Mouse (Mus musculus) heart, embryonic 14.5 days (tissue): ENCODE measurements at regions not wholly inside any gene's neighbourhood (a gene's known extent, or its start where the extent isn't known, plus 50 kb on each side); places are given as distances from the start of the nearest gene placed in this dataset.

Experiments
- ATAC-seq: fragments of 200-750 bp; cut with Nextera tagmentation; 2 replicates; pipeline ENCODE4 v1.8.0; 2017; ENCODE audit warnings: low read depth, moderate TSS enrichment; ENCODE audit not compliant: insufficient number of reproducible peaks, insufficient read depth, low FRiP score
- H3K27ac ChIP-seq, 2 experiments: fragments of 200-500 bp in 1 of 2; fragments of 300-500 bp in 1 of 2; sonication (generic) in 1 of 2; replicated peaks in 1 of 2; 2 replicates each; pipeline ENCODE4 v1.5.1; 2012 to 2014; ENCODE audit warnings: low read depth in 2 of 2, low read length in 2 of 2, control low read depth in 1 of 2, mild to moderate bottlenecking in 1 of 2, mixed read lengths in 1 of 2; ENCODE audit not compliant: control insufficient read depth in 1 of 2, insufficient read depth in 1 of 2
- H3K27me3 ChIP-seq: fragments of 300-500 bp; sonication (generic); 2 replicates; pipeline ENCODE4 v1.6.1; 2014; ENCODE audit warnings: mild to moderate bottlenecking, low read length, control low read depth; ENCODE audit not compliant: control insufficient read depth, insufficient read depth
- H3K36me3 ChIP-seq: fragments of 300-500 bp; sonication (generic); 2 replicates; pipeline ENCODE4 v1.6.1; 2014; ENCODE audit warnings: mild to moderate bottlenecking, control low read depth, low read length, mixed read lengths; ENCODE audit not compliant: control insufficient read depth, insufficient read depth
- H3K4me1 ChIP-seq, 2 experiments: fragments of 200-500 bp in 1 of 2; fragments of 300-500 bp in 1 of 2; sonication (generic) in 1 of 2; 2 replicates each; pipeline ENCODE4 v1.6.1; 2012 to 2014; ENCODE audit warnings: low read length in 2 of 2, control low read depth in 1 of 2, mixed read lengths in 1 of 2; ENCODE audit not compliant: control insufficient read depth in 2 of 2, insufficient read depth in 2 of 2
- H3K4me2 ChIP-seq: fragments of 300-500 bp; sonication (generic); 2 replicates; pipeline ENCODE4 v1.6.1; 2014; ENCODE audit warnings: mild to moderate bottlenecking, low read length
- H3K4me3 ChIP-seq, 2 experiments: fragments of 200-500 bp in 1 of 2; fragments of 300-500 bp in 1 of 2; sonication (generic) in 1 of 2; 2 replicates each; pipeline ENCODE4 v1.5.1; 2012 to 2014; ENCODE audit warnings: low read length in 2 of 2, mild to moderate bottlenecking in 2 of 2, control low read depth in 1 of 2, low read depth in 1 of 2, moderate library complexity in 1 of 2; ENCODE audit not compliant: control insufficient read depth in 1 of 2, insufficient read depth in 1 of 2
- H3K9ac ChIP-seq: fragments of 300-500 bp; sonication (generic); 2 replicates; pipeline ENCODE4 v1.6.1; 2014; ENCODE audit warnings: mild to moderate bottlenecking, low read length
- H3K9me3 ChIP-seq: fragments of 300-500 bp; sonication (generic); 2 replicates; pipeline ENCODE4 v1.6.1; 2016; ENCODE audit warnings: low read length, control low read depth; ENCODE audit not compliant: control insufficient read depth
- WGBS: fragments of 180-500 bp; shearing (Covaris S2); extraction: QIAGEN DNeasy Blood & Tissue Kit; methylation state at CpG from one replicate; pipeline ENCODE4 v1.1.7; 2014; 5-methylcytosine and 5-hydroxymethylcytosine counted together

DNA sequence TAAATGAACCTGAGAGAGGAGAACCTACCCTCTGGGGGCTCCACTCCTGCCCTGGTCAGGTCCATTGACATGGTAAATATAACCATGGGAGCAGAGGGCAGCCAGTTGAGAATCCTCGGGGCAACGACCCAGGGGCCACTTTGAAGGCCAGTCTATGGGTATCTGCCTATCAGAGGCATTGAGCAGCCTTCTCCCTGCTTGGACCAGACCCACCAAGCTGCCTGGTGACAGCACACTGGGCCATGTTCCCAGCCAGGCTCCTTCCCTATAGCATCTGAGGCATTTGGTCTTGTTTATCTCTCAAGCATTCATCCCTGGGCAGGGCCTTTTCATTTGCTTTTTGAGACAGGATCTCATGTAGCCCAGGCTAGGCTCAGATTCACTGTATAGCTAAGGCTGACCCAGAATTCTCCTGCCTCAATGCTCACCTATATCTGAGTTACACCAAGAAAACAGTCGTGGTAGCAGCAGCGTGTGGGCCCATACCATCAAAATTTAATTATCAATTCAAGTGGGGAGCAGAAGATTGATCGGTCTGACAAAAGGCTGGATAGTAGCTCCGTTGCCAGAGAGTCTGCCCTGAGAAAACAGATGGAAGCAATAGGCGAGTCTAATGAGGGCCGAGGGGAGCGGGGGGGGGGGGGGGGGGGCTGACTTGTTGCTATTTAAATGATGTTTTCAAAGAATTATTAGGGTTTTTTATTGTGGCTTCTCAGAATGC, 141.7 kb downstream of the Tfap2c start:
- H3K27ac ChIP-seq: no peak overlapping the region
- H3K27me3 ChIP-seq: no peaks in the 10 kb centered on the region
- peaks cover 3% of the 10 kb centered on the region; the same call in 1 of the 2 replicates for H3K9me3 ChIP-seq
- no peak overlapping the region for H3K9ac ChIP-seq
- 79% methylated on average over 9 of the region's 9 CpGs for WGBS
- no peak for ATAC-seq
- no peaks in the 10 kb centered on the region for H3K4me1 ChIP-seq
- no peak overlapping the region for H3K4me2 ChIP-seq
- H3K4me3 ChIP-seq: no peak overlapping the region
- H3K36me3 ChIP-seq: no peaks in the 10 kb centered on the region

DNA sequence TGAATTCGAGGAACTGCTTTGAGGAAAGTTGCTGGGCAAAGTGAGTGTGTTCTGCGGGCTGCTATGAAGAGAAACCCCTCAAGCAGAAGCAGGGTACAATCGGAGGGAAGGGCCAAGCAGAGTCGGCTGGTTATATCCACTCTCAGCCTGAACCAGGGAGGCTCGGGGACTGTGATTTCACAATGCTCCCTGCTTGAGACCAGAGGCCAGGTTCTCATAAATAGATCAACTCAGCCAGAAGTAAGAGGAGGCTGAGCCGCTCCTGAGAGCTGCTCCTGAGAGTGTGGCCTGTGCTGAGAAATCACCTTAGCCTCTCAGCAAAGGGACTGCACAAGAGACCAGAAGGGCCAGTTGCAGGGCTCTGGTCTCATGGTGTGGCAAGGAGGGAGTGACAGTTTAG, 149.6 kb downstream of the Tfap2c start:
- no peaks in the 10 kb centered on the region for H3K9me3 ChIP-seq
- H3K4me2 ChIP-seq: no peak overlapping the region
- ATAC-seq: no peak
- no peaks in the 10 kb centered on the region for H3K27me3 ChIP-seq
- WGBS: 86% methylated on average over 6 of the region's 6 CpGs
- no peak overlapping the region for H3K9ac ChIP-seq
- no peaks in the 10 kb centered on the region for H3K36me3 ChIP-seq
- no peak overlapping the region for H3K27ac ChIP-seq
- H3K4me1 ChIP-seq: no peaks in the 10 kb centered on the region
- no peak overlapping the region for H3K4me3 ChIP-seq

DNA sequence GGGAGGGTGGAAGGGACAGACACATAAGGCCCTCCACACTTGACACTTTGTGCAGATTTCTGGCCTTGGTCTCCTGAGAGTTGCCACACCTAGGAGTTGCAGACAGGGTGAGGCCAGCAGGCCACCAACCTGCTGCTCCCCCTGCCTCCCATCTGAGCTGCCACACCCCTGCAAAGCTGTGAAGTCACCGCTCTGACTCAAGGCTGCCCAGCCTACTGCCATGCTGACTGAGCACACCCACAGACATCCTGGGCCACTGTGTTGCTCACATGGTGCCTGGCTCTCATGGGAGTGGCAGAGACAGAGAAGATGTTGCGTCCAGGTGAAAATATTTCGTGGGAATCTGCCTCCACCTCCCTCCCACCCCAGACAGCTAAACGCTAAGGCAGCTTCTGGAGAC, 150.3 kb downstream of the Tfap2c start:
- Histone ChIP-seq H3K4me3 (no peak overlapping the region), H3K36me3 (no peaks in the 10 kb centered on the region), H3K4me2 (no peak overlapping the region), H3K9me3 (no peaks in the 10 kb centered on the region), H3K27me3 (no peaks in the 10 kb centered on the region), H3K27ac (no peak overlapping the region), H3K9ac (no peak overlapping the region), H3K4me1 (no peaks in the 10 kb centered on the region)
- ATAC-seq: no peak
- WGBS: 86% methylated on average over 4 of the region's 4 CpGs

DNA sequence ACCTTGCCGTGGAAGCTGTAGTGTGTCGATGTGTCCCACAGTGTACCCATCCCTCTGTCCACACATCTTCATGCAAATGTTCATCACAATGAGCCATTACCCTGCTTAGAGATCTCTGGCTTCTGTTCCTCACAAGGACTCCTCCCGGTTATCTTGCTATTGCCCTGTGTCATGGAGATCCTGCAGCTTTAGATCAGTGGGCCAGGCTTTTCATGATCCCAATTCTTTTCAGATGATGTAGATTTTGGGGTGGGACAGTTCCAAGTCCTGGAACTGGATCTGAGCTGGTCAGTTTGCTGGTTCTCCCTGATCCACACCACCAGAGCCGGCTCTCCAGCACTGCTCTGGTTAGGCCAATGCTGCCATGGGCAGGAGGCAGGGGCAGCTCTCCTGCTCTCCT, 161.2 kb downstream of the Tfap2c start:
- Histone ChIP-seq H3K4me1 (peaks cover 5 to 6% of the 10 kb centered on the region in 2 experiments; a peak in 2 of 4 replicates), H3K9me3 (no peaks in the 10 kb centered on the region), H3K9ac (no peak overlapping the region), H3K36me3 (no peaks in the 10 kb centered on the region), H3K27me3 (no peaks in the 10 kb centered on the region), H3K4me2 (no peak overlapping the region), H3K27ac (no peak overlapping the region), H3K4me3 (no peak overlapping the region)
- WGBS: 69% methylated on average over 4 of the region's 4 CpGs
- ATAC-seq: no peak

DNA sequence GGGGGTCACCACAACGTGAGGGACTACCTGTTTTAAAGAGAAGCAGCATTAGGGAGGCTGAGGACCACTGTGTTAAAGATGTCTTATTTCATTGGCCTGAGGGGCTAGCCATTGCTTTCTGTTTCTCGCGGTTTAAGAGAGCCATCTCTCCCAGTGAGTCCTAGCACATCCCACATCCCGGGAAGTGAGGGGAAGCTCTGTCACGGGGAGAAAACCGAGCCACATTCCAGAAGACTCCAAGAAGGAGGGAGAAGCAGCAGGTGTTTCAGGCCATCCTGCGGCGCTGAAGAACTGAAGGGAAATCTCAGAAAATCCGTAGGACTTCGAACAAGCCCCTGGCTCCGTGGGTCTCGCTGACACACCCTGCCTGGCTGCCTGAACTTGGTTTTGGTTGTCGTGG, 177.3 kb downstream of the Tfap2c start:
- Histone ChIP-seq H3K27me3 (peaks cover 60% of the 10 kb centered on the region), H3K9ac (no peak overlapping the region), H3K27ac (no peak overlapping the region), H3K4me1 (peaks cover 3 to 5% of the 10 kb centered on the region in 2 experiments; a peak in 2 of 4 replicates), H3K9me3 (no peaks in the 10 kb centered on the region), H3K4me2 (peak overlapping the region; percentile 26; the same call in 1 of the 2 replicates), H3K36me3 (no peaks in the 10 kb centered on the region), H3K4me3 (no peak overlapping the region)
- WGBS: 10% methylated on average over 13 of the region's 13 CpGs
- no peak for ATAC-seq

DNA sequence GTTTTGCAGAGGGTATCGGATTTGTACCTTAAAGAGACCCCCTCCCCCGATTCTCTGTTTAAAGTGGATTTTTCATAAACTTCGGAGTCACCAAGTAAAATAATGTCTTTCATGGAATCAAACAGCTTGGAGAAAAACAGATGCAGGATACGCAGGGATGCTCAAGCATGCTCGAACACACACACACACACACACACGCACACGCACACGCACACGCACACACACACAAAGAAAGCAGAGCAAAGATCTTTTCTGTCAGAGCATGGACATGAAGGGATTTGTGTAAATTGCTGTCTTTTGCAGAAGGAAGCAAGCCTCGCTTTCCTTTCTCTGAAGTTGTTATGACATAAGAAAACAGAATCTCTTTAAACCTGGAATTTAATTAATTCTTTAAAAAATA, 178.2 kb downstream of the Tfap2c start:
- peaks cover 69% of the 10 kb centered on the region for H3K27me3 ChIP-seq
- H3K4me3 ChIP-seq: 0 out of 4 replicates have a peak overlapping the region, but pooled peaks of 1 of the 2 experiments have one; percentile 52
- H3K4me1 ChIP-seq: peaks cover 3 to 5% of the 10 kb centered on the region in 2 experiments; a peak in 2 of 4 replicates
- WGBS: 43% methylated on average over 10 of the region's 10 CpGs
- H3K36me3 ChIP-seq: no peaks in the 10 kb centered on the region
- no peak overlapping the region for H3K27ac ChIP-seq
- H3K9ac ChIP-seq: no peak overlapping the region
- H3K4me2 ChIP-seq: no peak overlapping the region
- H3K9me3 ChIP-seq: no peaks in the 10 kb centered on the region
- ATAC-seq: no peak

DNA sequence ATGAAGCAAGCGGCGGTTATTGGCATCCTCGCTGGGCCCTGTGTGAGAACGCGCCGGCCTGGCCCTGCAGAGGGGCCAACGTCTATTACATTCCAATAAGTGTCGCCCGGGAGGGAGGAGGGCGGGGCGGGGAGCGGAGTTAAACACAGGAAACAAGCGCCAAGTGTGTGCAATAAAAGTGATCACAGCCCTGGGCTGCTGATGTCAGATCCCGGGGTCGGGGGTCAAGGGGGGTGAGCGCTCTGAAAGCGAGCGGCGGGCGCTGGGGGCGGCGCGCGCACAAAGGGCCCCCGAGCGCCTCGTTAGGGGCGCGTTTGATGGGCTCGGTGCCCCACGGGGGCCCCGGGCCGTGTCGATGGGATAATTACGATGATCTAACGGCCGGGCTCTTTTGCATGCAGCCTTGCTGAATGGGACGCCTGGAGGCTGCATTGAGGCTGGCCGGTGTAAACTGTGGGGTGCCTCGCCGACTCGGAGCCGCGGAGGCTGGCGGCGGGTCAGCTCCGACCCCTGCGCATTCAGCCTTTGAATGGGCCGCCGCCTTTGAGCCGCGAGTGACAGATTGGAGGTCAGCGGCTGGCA, 178.9 kb downstream of the Tfap2c start:
- Histone ChIP-seq H3K36me3 (no peaks in the 10 kb centered on the region), H3K4me2 (peak overlapping the region; percentile 97), H3K4me1 (peaks cover 3 to 5% of the 10 kb centered on the region in 2 experiments; a peak in 2 of 4 replicates), H3K27ac (no peak overlapping the region), H3K27me3 (peaks cover 76% of the 10 kb centered on the region), H3K9ac (peak overlapping the region; percentile 48; the same call in 1 of the 2 replicates), H3K4me3 (peak overlapping the region; percentile 35 to 52), H3K9me3 (no peaks in the 10 kb centered on the region)
- ATAC-seq: no peak
- under 1% methylated on average over 53 of the region's 53 CpGs for WGBS
